Mouse (Mus musculus): ENCODE data around the gene Gm14440.
"Not testable (repeated sequence)": the region's sequence is repeated elsewhere in the genome, so short reads cannot be mapped to it uniquely, and the experiment has no call there.

Gene Gm14440

DNA sequence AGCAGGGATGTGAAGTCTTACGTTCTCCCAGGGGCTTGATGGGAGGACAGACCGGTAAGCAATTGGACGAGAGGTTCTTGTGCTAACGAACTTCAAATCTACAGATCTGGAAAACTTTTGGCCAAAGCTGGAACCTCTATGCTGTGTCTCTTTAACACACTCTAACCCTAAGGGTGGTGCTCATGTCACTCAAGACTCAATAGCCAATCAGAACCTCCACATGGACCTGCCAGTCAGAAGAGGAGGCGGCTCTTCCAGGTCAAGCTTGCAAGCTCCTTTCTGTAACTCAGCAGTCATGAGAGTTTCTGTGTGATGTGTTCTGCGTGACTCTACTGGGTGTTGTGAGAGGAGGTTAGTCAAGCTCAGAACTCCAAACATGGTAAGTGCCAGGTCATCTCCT is at the start of gene Gm14440:
Gene Gm14440 (plus strand): TSS at position 301 of the 400 bp plus-strand sequence.
- not testable (repeated sequence) for DNase-seq (ENCODE audit: low spot score)
